Mouse (Mus musculus) forebrain, embryonic 14.5 days (tissue): ENCODE measurements at regions not wholly inside any gene's neighbourhood (a gene's known extent, or its start where the extent isn't known, plus 50 kb on each side); places are given as distances from the start of the nearest gene placed in this dataset.
A peak's percentile ranks its signal among the peaks of the same experiment; 100 is the strongest.
"Not testable (repeated sequence)": the region's sequence is repeated elsewhere in the genome, so short reads cannot be mapped to it uniquely, and the experiment has no call there.

ENCODE experiments used
- ATAC-seq: fragments of 200-750 bp; cut with Nextera tagmentation; 2 replicates; pipeline ENCODE4 v1.8.0; 2017; ENCODE audit warnings: mild to moderate bottlenecking, moderate library complexity
- DNase-seq: peaks from one replicate; pipeline ENCODE4 v3.0.0-alpha.2; 2015; ENCODE audit warnings: low spot score
- H3K27ac ChIP-seq: fragments of 300-500 bp; sonication (generic); 2 replicates; pipeline ENCODE4 v1.5.1; 2014; ENCODE audit warnings: low read depth, mild to moderate bottlenecking, control low read depth, low read length, moderate library complexity
- H3K27me3 ChIP-seq: fragments of 300-500 bp; sonication (generic); replicated peaks from 2 replicates; pipeline ENCODE4 v1.6.1; 2014; ENCODE audit warnings: low read length, control low read depth, mixed read lengths; ENCODE audit not compliant: control insufficient read depth, insufficient read depth
- H3K36me3 ChIP-seq: fragments of 300-500 bp; sonication (generic); 2 replicates; pipeline ENCODE4 v1.6.1; 2014; ENCODE audit warnings: low read length, control low read depth; ENCODE audit not compliant: control insufficient read depth, insufficient read depth
- H3K4me1 ChIP-seq: fragments of 300-500 bp; sonication (generic); 2 replicates; pipeline ENCODE4 v1.6.1; 2014; ENCODE audit warnings: antibody characterized with exemption, low read length, control low read depth; ENCODE audit not compliant: control insufficient read depth, insufficient read depth
- H3K4me2 ChIP-seq: fragments of 300-500 bp; sonication (generic); 2 replicates; pipeline ENCODE4 v1.6.1; 2014; ENCODE audit warnings: mild to moderate bottlenecking, control low read depth, low read length
- H3K4me3 ChIP-seq: fragments of 300-500 bp; sonication (generic); 2 replicates; pipeline ENCODE4 v1.5.1; 2014; ENCODE audit warnings: low read depth, low read length, control low read depth
- H3K9ac ChIP-seq: fragments of 300-500 bp; sonication (generic); 2 replicates; pipeline ENCODE4 v1.6.1; 2014; ENCODE audit warnings: mild to moderate bottlenecking, low read length, control low read depth, moderate library complexity
- H3K9me3 ChIP-seq: fragments of 300-500 bp; sonication (generic); replicated peaks from 2 replicates; pipeline ENCODE4 v1.6.1; 2016; ENCODE audit warnings: low read length, control low read depth, mixed read lengths; ENCODE audit not compliant: control insufficient read depth
- WGBS: fragments of 180-500 bp; shearing (Covaris S2); extraction: QIAGEN DNeasy Blood & Tissue Kit; methylation state at CpG from one replicate; pipeline ENCODE4 v1.1.7; 2014; 5-methylcytosine and 5-hydroxymethylcytosine counted together

GRCm38 (mm10) chr14:19327321-19327720 lies 91.4 kb downstream of the Gm21738 start:
- Histone ChIP-seq H3K9ac (no peak overlapping the region), H3K4me2 (no peak overlapping the region), H3K4me1 (no peaks in the 10 kb centered on the region), H3K4me3 (no peak overlapping the region), H3K9me3 (peaks cover 24% of the 10 kb centered on the region), H3K36me3 (no peaks in the 10 kb centered on the region), H3K27ac (no peak overlapping the region), H3K27me3 (no peaks in the 10 kb centered on the region)
- no peak for DNase-seq
- ATAC-seq: no peak
- WGBS: 84% methylated on average over 6 of the region's 6 CpGs

GRCm38 (mm10) chr14:19311614-19312013 lies 107.1 kb downstream of the Gm21738 start:
- Histone ChIP-seq H3K9ac (no peak overlapping the region), H3K4me1 (no peaks in the 10 kb centered on the region), H3K27ac (no peak overlapping the region), H3K36me3 (no peaks in the 10 kb centered on the region), H3K4me3 (no peak overlapping the region), H3K9me3 (peaks cover 5% of the 10 kb centered on the region; the same call in 1 of the 2 replicates), H3K4me2 (no peak overlapping the region), H3K27me3 (no peaks in the 10 kb centered on the region)
- ATAC-seq: no peak
- WGBS: 78% methylated on average over 21 of the region's 21 CpGs
- DNase-seq: no peak

- H3K4me3 ChIP-seq, H3K9ac ChIP-seq, H3K9me3 ChIP-seq, H3K4me2 ChIP-seq, ATAC-seq, H3K27ac ChIP-seq, DNase-seq, H3K27me3 ChIP-seq, H3K4me1 ChIP-seq, H3K36me3 ChIP-seq: not testable (repeated sequence)
- 52% methylated on average over 4 of the region's 4 CpGs for WGBS
These were observed 115.9 kb downstream of the Gm21738 start for GRCm38 (mm10) chr14:19302859-19303258.

DNA sequence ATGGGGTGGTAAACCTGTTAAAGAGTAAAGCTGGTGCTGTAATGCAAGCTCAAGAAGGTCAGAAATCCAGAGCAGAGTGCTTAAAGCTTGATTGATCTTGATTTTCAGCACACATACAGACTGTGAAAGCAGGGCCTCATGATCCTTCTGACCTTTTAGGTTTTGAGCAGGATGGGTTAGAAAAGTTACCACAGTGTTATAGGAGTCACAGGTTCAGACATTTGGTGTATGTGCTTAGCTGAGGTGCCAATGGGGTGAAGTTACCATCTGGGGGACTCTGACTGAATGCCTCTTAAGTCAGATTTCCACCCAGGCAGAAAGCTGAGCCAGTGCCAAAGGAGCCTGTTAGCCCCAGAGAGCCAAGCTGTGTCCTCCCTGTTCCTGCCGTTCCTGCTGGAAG lies 139.6 kb downstream of the Gm21738 start:
- Histone ChIP-seq H3K27ac (no peak overlapping the region), H3K9ac (no peak overlapping the region), H3K4me2 (no peak overlapping the region), H3K27me3 (no peaks in the 10 kb centered on the region), H3K36me3 (no peaks in the 10 kb centered on the region), H3K4me1 (no peaks in the 10 kb centered on the region), H3K4me3 (no peak overlapping the region), H3K9me3 (peaks cover 9% of the 10 kb centered on the region; the same call in 1 of the 2 replicates)
- ATAC-seq (no peak), DNase-seq (no peak)
- WGBS: 94% methylated on average over 1 of the region's 1 CpGs

- peak; percentile 57; the same call in 1 of the 2 replicates for ATAC-seq
- 69% methylated on average over 4 of the region's 4 CpGs for WGBS
These were observed 140.8 kb downstream of the Gm21738 start for GRCm38 (mm10) chr14:19277777-19278385.

More at GRCm38 (mm10) chr14:19277777-19278385, 140.8 kb downstream of the Gm21738 start:
- Histone ChIP-seq H3K9me3 (peaks cover 13% of the 10 kb centered on the region; the same call in 1 of the 2 replicates), H3K27ac (no peak overlapping the region), H3K36me3 (no peaks in the 10 kb centered on the region), H3K4me3 (no peak overlapping the region), H3K27me3 (no peaks in the 10 kb centered on the region), H3K4me1 (no peaks in the 10 kb centered on the region), H3K4me2 (no peak overlapping the region), H3K9ac (no peak overlapping the region)
- DNase-seq: peak; percentile 85
